Mouse (Mus musculus) G1E-ER4 (cell line): ENCODE measurements around the gene Fam222b. TPM values are rescaled to one million over a fixed set of nuclear protein-coding genes. Genes with fewer than 3 reads are reported as not detected.

ENCODE experiments used
- GATA1 ChIP-seq: IDR thresholded peaks from one replicate; pipeline ENCODE4 v1.8.0; 2012; ENCODE audit warnings: low read length, inconsistent platforms
- polyA plus RNA-seq: library from polyadenylated mRNA; stranded (reverse); fragments of >175 nt; gene quantifications from 2 replicates; pipeline ENCODE4 v1.2.3, GENCODE M21; 2012

The Fam222b gene
- polyA plus RNA-seq, 1 experiment = 24.7 TPM

GRCm38 (mm10) chr11:78146707-78147543 lies 52.5 kb downstream of the Fam222b start:
- TF ChIP-seq GATA1 = no peak

- no peak for TF ChIP-seq GATA1
Observed at GRCm38 (mm10) chr11:78151161-78151560, 56.7 kb downstream of the Fam222b start.

- no peak for TF ChIP-seq GATA1
Observed at GRCm38 (mm10) chr11:78152299-78153231, 58.1 kb downstream of the Fam222b start.

GRCm38 (mm10) chr11:78153778-78154177 lies 59.3 kb downstream of the Fam222b start:
- no peak for TF ChIP-seq GATA1

- TF ChIP-seq GATA1 = no peak
Observed at GRCm38 (mm10) chr11:78155674-78156073, 61.2 kb downstream of the Fam222b start.

- no peak for TF ChIP-seq GATA1
Observed at GRCm38 (mm10) chr11:78156156-78156699, 61.8 kb downstream of the Fam222b start.

- no peak for TF ChIP-seq GATA1
Observed at GRCm38 (mm10) chr11:78159096-78159495, 64.6 kb downstream of the Fam222b start.

GRCm38 (mm10) chr11:78159557-78159956 lies 65.1 kb downstream of the Fam222b start:
- no peak for TF ChIP-seq GATA1

- no peak for TF ChIP-seq GATA1
Observed at GRCm38 (mm10) chr11:78160171-78160570, 65.7 kb downstream of the Fam222b start.

- TF ChIP-seq GATA1 = no peak
Observed at GRCm38 (mm10) chr11:78160675-78161074, 66.2 kb downstream of the Fam222b start.

GRCm38 (mm10) chr11:78161169-78161568 lies 66.7 kb downstream of the Fam222b start:
- TF ChIP-seq GATA1 = no peak

GRCm38 (mm10) chr11:78161968-78162367 lies 67.5 kb downstream of the Fam222b start:
- TF ChIP-seq GATA1 = no peak

GRCm38 (mm10) chr11:78162504-78162903 lies 68.0 kb downstream of the Fam222b start:
- no peak for TF ChIP-seq GATA1

- TF ChIP-seq GATA1 = no peak
Observed at GRCm38 (mm10) chr11:78163045-78163444, 68.6 kb downstream of the Fam222b start.

GRCm38 (mm10) chr11:78163681-78164603 lies 69.5 kb downstream of the Fam222b start:
- no peak for TF ChIP-seq GATA1
